Mouse (Mus musculus): ENCODE data around the gene Adgrd1.

Adgrd1 gene

GRCm38 (mm10) chr5:129161372-129162051 is 65.0 kb downstream of the Adgrd1 start:
- no peak for DNase-seq

DNA sequence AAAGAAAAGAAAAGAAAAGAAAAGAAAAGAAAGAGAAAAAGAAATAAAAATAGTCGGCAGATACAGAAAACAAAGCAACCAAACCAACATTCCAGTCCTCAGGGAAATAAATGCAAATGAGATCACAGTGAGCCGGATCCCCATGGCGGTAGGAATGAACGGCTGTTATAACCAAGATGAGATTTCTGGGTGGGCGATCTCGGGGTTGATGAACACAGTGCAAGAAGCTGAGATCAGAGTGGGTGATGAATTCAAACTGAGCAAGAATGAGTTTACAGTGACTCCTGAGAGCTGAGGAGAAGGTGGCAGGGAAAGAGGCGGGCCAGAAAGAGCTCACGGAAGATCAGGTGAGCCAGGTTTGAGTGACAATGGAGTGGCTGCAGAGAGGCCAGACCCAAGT is 66.9 kb downstream of the Adgrd1 start:
- no peak for DNase-seq

DNA sequence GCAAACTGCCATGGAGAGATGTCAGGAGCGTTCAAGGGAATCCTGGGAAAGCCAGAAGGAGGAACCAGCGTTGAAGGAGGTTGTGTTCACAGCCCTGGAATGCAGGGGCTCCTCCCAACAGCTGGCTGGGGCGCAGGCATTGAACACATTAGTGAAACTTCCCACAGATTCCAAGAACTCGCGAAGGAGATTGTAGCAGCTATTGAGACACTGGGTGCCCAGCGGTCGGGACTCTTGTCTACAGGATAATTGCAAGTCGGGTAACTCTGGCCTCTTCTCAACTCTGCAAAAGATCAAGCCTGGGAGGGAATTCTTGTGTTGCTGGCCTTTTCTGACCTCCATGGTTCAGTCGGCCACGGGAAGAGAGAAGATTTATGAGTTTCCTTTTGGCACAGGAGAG is 67.5 kb downstream of the Adgrd1 start:
- DNase-seq = peak; percentile 30 to 51

DNA sequence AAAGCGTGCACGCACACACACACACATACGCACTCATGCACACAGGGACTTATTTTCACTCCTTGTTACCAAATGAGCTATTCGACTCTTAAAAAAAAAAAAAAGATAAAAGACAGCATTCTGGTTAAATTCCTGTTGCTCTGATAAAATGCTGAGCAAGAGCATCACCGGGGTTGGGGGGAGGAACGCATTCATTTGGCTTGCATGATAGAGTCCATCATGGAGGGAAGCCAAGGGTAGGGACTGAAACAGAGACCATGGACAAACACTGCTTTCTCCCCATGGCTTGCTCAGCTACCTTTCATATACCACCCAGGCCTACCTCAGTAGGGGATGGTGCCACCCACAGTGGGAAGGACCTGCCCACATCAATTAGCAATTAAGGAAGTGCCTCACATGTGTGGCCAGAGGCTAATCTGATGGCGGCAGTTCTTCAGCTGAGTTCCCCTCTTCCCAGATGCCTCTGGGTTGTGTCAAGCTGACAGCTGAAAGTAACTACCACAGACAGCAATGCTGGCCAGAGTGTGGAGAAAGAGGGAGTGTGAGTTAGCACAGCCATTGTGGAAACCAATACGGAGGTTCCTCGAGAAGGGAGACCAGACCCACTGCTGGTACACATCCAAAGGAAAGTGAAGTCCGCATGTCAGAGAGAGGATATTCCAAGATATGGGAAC is 68.5 kb downstream of the Adgrd1 start:
- no peak for DNase-seq

DNA sequence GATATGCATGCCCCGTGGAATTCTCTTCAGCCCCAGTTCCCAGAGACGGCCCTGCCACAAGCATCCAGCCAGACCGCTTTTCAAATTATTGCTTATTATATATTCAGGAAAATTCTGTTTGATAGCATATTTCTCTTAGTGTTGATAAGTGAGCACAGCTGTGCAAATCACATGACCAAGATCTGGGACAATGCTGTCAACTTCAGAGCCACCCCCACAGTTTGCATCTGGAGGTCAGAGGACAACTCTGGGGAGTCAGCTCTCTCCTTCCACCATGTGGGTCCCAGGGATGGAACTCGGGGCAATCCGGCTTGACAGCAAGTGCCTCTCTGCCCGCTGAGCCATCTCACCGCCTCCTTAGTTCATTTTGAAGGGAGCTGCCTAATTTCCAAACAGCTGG is 69.0 kb downstream of the Adgrd1 start:
- no peak for DNase-seq

DNA sequence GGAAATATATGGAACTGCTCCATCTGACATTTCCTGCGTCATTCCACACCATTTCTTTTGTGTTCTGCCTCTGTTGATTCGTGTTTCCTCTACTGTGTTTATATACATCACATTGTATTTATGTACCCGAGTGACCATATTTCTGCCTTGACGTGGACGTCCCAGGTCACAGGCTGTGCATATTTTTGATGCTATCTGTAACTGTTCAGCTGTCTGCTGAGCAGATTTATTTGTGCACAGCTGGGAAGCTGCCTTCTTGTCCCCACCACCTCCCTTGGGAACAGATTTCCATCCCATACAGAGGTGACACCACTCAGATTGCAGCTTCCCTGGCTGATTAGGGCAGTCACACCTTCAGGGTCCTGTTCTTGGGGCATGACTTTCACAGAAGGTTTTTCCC is 72.5 kb downstream of the Adgrd1 start:
- DNase-seq = no peak

- DNase-seq = no peak
Observed at GRCm38 (mm10) chr5:129169567-129169966, 73.0 kb downstream of the Adgrd1 start.

- DNase-seq = no peak
Observed at GRCm38 (mm10) chr5:129172533-129172932, 76.0 kb downstream of the Adgrd1 start.

DNA sequence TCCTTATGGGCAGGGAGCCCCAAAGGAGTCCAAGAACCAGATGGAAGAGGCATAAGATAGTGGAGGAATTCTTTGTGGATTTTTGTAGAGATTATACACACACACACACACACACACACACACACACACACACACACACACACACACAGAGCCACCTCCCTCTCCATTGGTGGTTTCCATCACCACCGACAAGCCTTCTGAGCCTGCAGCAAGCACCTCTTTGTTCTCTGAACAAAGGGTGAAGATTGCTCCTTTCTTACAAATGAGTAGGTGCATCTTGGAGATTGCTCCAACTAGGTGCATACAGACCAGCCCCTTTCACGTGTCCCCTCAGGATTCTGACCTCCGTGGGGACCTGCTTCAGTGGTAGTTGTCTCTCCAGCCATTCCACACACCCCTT is 79.4 kb downstream of the Adgrd1 start:
- no peak for DNase-seq

DNA sequence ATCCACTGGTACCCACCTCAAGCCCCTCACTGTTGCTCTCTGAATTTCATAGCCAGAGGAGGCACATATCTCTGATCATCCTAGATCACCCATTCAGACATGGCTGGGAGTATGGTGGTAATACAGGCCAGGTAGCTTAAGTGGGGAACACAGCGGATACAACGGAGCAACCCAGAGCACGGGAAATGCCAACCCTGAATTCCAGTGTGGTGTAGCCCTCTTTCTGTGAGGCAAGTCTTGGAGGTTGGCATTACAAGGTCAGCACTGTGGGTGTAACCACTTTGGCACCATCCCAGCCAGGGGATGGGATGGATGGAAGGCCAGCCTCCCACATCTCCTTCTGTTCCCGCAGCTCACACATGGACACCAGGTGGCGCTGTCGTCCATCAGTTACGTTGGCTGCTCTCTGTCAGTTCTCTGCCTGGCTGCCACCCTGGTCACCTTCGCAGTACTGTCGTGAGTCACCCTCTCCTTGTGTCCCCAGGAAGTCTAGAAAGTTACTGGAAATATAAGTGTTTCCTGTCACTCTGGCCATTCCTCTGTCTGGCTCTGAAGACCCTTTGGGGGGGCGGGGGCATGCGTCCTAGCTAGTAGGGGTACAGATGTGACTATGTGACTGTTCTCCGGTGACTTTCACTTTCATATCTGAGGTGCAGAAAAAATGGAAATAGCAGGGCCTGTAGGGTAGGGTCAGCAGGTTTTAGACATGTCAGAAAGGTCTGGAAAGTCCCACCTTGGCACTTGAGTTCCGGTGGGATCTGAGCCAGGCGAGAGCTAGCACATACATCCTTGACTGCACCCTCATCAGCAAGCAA is 81.4 kb downstream of the Adgrd1 start:
- peak; percentile 59 to 83 for DNase-seq

DNA sequence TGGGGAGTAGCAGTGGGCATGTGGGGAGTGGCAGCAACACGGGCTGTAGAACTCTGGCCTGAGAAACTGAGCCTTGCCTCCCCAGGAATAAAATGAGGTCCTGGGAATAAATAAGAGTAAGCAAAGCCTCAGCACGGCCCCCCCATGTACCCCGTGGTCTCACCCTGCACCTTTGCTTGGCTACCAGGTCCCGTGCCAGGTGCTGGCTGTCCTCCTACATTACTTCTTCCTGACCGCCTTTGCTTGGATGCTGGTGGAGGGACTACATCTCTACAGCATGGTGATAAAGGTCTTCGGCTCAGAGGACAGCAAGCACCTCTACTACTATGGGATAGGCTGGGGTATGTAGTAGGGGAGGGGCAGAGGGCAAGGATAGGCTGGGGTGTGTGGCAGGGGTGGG is 82.8 kb downstream of the Adgrd1 start:
- no peak for DNase-seq

DNA sequence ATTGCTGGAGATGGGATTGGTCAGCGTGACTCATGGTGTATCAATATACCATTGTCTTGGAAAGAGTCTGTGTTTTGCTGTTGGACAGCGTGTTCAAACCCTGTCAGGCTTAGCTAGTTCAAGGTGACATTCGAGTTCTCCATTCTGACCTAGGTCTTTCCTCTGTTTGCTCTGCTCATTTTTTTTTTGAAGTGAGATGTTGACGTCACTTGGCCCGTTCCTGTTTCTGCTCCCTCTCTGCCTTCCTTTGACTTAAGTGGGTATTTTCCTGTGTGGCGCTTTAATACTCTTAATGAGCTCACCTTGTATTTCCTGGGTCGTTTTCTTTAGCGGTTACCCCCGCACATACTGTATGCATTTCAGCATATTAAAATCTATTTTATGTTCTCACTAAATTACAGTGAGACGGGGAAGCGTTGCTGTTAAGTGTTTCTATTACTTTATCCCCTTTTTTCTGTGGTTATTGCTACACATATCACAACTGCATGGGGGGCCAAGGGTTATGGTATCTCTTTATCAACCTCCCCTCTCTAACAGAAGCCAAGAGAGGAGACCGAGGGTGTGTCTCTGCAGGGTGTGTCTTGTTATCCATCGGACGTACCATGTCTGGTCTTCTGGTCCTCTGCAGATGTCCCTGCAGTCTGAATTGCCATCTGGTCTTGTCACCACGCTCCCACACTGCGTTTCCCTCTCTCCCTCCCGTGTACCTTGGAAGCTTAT is 83.6 kb downstream of the Adgrd1 start:
- DNase-seq = no peak

GRCm38 (mm10) chr5:129180715-129181228 is 84.2 kb downstream of the Adgrd1 start:
- DNase-seq = no peak

GRCm38 (mm10) chr5:129181450-129181849 is 84.9 kb downstream of the Adgrd1 start:
- DNase-seq = no peak

DNA sequence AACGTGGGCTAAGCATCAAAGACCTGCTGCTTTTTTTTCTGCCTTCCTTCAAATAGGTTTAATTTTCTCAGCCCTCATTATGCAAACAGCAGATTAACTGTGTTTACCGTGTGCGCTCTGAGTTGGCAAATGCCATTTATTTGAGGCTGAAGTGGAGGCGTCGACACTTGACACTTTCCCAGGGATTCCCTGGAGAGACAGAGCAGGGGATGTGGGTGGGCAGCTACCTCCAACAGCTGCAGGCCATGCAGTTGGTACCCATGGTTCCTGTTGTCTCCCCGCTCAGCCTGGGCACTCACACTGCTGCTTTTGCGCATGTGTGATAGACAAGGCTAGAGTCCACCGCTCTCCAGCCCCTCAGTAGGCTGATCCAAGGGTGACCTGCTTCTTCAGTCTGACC is 86.0 kb downstream of the Adgrd1 start:
- no peak for DNase-seq

DNA sequence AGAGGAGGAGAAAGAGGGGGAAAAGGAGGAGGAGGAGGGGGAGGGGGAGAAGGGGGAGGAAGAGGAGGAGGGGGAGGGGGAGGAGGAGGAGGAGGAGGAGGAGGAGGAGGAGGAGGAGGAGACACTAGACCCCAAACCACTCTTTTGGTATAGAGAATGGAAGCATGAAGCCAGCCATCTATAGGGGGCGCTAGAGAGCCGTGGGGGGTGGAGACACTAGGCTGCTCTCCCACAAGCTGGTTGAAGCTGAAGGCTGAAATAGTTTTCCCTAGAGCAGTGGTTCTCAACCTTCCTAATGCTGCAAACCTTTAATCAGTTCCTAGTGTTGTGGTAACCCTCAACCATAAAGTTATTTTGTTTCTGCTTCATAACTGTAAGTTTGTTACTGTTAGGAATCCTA is 89.7 kb downstream of the Adgrd1 start:
- peak in 1 of 2 experiments; percentile 21 for DNase-seq

GRCm38 (mm10) chr5:129186926-129187325 is 90.4 kb downstream of the Adgrd1 start:
- DNase-seq = no peak

GRCm38 (mm10) chr5:129189071-129189470 is 92.5 kb downstream of the Adgrd1 start:
- no peak for DNase-seq

DNA sequence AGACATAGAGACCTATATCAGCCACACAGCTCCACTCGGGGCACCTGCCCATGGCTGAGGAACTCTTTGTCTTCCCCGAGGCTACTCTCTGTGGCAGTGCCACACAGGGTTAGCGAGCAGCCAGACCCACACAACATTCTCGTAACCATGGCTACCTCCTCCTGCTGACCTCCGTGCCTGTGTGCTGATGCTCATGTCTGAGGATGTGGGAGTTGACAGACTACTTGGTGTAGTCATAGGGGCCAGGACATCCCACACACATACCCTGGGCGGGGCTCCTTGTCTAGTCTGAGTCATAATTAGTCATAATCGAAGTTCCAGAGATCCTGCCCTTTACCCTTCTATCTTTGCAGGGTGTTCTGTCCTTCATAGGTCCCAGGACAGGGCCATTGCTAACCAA is 93.5 kb downstream of the Adgrd1 start:
- no peak for DNase-seq

DNA sequence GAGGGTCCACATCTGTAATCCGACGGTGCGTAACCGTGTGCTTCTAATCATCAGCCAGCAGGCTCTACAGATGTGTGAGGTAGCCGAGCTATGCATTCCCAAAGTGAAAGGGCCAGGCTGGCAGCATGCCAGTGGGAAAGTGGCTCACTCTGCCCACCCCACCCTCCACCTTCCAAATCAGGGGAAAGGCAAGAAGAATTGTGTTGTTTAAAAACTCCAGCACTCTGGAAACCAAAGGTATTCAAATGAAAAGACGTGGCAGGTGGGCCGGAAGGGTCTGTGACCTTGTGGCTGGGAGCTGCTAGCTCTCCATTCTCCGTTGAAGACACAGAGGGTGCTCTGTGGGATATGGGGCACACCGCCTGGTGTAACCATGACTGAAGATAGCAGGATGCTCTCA is 100.0 kb downstream of the Adgrd1 start:
- no peak for DNase-seq

DNA sequence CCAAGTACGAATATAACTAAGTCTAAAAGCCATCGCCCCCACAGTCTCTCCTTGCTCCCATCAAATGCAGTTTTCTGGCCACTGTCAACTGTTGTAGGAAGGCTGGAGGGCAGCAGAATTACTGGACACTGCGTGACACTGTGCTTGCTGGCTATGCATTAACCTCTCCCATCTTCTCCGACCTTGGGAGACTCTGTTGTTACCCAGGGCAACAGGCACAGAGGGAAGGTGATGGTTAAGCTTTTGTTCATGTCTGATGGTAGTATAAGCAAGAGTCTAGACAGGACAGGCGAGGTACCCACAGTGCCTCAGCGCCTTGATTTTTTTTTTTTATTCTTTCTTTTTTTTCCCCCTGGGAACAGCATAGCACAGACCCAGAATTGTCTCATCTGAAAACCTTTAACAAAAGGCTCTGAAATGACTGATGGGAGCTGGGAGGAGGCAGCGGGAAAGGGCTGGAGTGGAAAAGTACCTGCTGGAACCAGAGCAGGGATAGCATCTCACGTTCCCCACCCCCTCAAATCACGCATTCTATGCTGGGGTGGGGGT is 100.5 kb downstream of the Adgrd1 start:
- no peak for DNase-seq

- peak; percentile 8 to 12 for DNase-seq
Observed at GRCm38 (mm10) chr5:129200132-129200531, 103.6 kb downstream of the Adgrd1 start.

DNA sequence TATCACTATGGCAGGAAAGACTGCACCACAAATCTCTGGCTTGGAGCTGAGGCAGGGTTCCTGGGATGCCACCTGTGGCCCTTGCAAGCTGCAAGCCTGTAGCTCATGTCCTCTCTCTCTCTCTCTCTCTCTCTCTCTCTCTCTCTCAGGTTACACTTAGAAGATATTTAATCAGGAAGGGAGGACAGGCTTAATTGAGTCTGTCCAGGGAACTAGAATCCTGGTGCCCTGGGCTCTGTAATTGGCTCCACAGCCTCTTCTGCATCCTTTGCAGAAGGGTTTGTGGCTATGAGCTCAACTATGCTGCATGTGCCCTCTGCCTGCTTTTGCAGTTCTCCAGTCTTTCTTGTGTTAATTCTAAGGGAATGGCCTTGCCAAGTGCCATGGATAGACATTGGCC is 111.7 kb downstream of the Adgrd1 start:
- no peak for DNase-seq
